Mouse (Mus musculus) G1E (cell line): ENCODE data around the gene Pax5.

Experiments
- CTCF ChIP-seq: IDR thresholded peaks from 2 replicates; pipeline ENCODE4 v1.5.1; 2012; ENCODE audit warnings: low read depth, low read length, inconsistent platforms, mixed read lengths
- GATA1 ChIP-seq: IDR thresholded peaks from 2 replicates; pipeline ENCODE4 v1.6.1; 2012; ENCODE audit warnings: borderline replicate concordance, low read length, inconsistent platforms, mixed read lengths
- GATA2 ChIP-seq: IDR thresholded peaks from 2 replicates; pipeline ENCODE4 v1.6.1; 2012; ENCODE audit warnings: low read depth, low read length, inconsistent platforms, borderline replicate concordance
- POLR2AphosphoS5 ChIP-seq: IDR thresholded peaks from 2 replicates; pipeline ENCODE4 v1.6.1; 2012; ENCODE audit warnings: low read depth, low read length, inconsistent platforms; ENCODE audit not compliant: insufficient replicate concordance
- TAL1 ChIP-seq: conservative IDR thresholded peaks from 2 replicates; pipeline ENCODE4 v1.6.1; 2012; ENCODE audit warnings: low read depth, low read length, inconsistent platforms, mixed read lengths

- TF ChIP-seq CTCF (no peak), GATA1 (no peak), TAL1 (no peak), GATA2 (no peak), POLR2AphosphoS5 (no peak)
Measured at GRCm38 (mm10) chr4:44612392-44612791, 97.9 kb downstream of the Pax5 start.
